Mouse (Mus musculus) adrenal gland (tissue): ENCODE measurements around the gene Psat1.

Experiments
- intact Hi-C: fragments of 180-260 bp; cut with DNase I; formaldehyde crosslinking; loops from one replicate; pipeline ENCODE4 v1.15.1; 2025

Psat1 gene

GRCm38 (mm10) chr19:15866851-15867250 is 80.3 kb downstream of the Psat1 start:
- intact Hi-C loops = no loop called here

GRCm38 (mm10) chr19:15866126-15866525 is 81.0 kb downstream of the Psat1 start:
- intact Hi-C loops = no loop called here

- intact Hi-C loops = no loop called here
These were observed 81.7 kb downstream of the Psat1 start for GRCm38 (mm10) chr19:15865431-15865830.

- intact Hi-C loops = no loop called here
These were observed 83.0 kb downstream of the Psat1 start for GRCm38 (mm10) chr19:15864129-15864528.

GRCm38 (mm10) chr19:15855379-15855778 is 91.8 kb downstream of the Psat1 start:
- intact Hi-C loops = no loop called here
